Mouse (Mus musculus) myocyte (in vitro differentiated cells): ENCODE measurements around the gene Mbd3. TPM values are rescaled to one million over a fixed set of nuclear protein-coding genes. Genes with fewer than 3 reads are reported as not detected.

Experiments
- H3K27me3 ChIP-seq: one replicate; pipeline ENCODE4 v1.6.1; 2011; ENCODE audit not compliant: control insufficient read depth, insufficient read depth, insufficient read length
- H3K36me3 ChIP-seq: one replicate; pipeline ENCODE4 v1.6.1; 2011; ENCODE audit not compliant: control insufficient read depth, insufficient read depth
- H3K4me2 ChIP-seq: one replicate; pipeline ENCODE4 v1.6.1; 2011; ENCODE audit warnings: low read depth, control low read depth
- H3K4me3 ChIP-seq: one replicate; pipeline ENCODE4 v1.5.1; 2011; ENCODE audit warnings: mild to moderate bottlenecking, control low read depth, moderate library complexity
- H3K79me2 ChIP-seq: one replicate; pipeline ENCODE4 v1.6.1; 2011; ENCODE audit not compliant: control insufficient read depth, insufficient read depth
- H3ac ChIP-seq: one replicate; pipeline ENCODE4 v1.6.1; 2011; ENCODE audit not compliant: control insufficient read depth, insufficient read length
- CEBPB ChIP-seq: IDR thresholded peaks from 2 replicates; pipeline ENCODE4 v1.6.1; 2011; ENCODE audit warnings: mild to moderate bottlenecking, moderate library complexity; ENCODE audit not compliant: poor library complexity, insufficient read depth, severe bottlenecking
- E2F4 ChIP-seq: IDR thresholded peaks from one replicate; pipeline ENCODE4 v1.6.1; 2011; ENCODE audit warnings: mild to moderate bottlenecking, control low read depth, moderate library complexity; ENCODE audit not compliant: insufficient read depth
- MAX ChIP-seq: IDR thresholded peaks from one replicate; pipeline ENCODE4 v1.6.1; 2011; ENCODE audit warnings: low read depth, mild to moderate bottlenecking, control low read depth
- MYOD1 ChIP-seq, 3 experiments: IDR thresholded peaks; one replicate each; pipeline ENCODE4 v1.6.1; 2011; ENCODE audit warnings: control low read depth in 2 of 3, low read depth in 2 of 3, mild to moderate bottlenecking in 2 of 3, moderate library complexity in 1 of 3; ENCODE audit not compliant: insufficient read length in 2 of 3, control insufficient read depth in 1 of 3
- MYOG ChIP-seq, 3 experiments: IDR thresholded peaks; one replicate each; pipeline ENCODE4 v1.6.1; 2011; ENCODE audit warnings: control low read depth in 2 of 3, low read depth in 2 of 3, mild to moderate bottlenecking in 2 of 3; ENCODE audit not compliant: insufficient read length in 2 of 3, control insufficient read depth in 1 of 3, insufficient read depth in 1 of 3
- POLR2A ChIP-seq: IDR thresholded peaks from one replicate; pipeline ENCODE4 v1.6.1; 2011; ENCODE audit warnings: low read depth, mild to moderate bottlenecking, control low read depth, moderate library complexity; ENCODE audit not compliant: insufficient read length
- POLR2AphosphoS2 ChIP-seq: IDR thresholded peaks from one replicate; pipeline ENCODE4 v1.6.1; 2011; ENCODE audit warnings: low read depth, control low read depth; ENCODE audit not compliant: insufficient read length
- REST ChIP-seq: IDR thresholded peaks from one replicate; pipeline ENCODE4 v1.6.1; 2011; ENCODE audit warnings: mild to moderate bottlenecking, control low read depth, moderate library complexity; ENCODE audit not compliant: insufficient read depth, insufficient read length
- SRF ChIP-seq: IDR thresholded peaks from one replicate; pipeline ENCODE4 v1.6.1; 2011; ENCODE audit warnings: low read depth; ENCODE audit not compliant: control insufficient read depth, insufficient read length
- TCF12 ChIP-seq: IDR thresholded peaks from one replicate; pipeline ENCODE4 v1.6.1; 2011; ENCODE audit warnings: mild to moderate bottlenecking, control low read depth; ENCODE audit not compliant: poor library complexity, insufficient read depth, severe bottlenecking
- TCF3 ChIP-seq: IDR thresholded peaks from one replicate; pipeline ENCODE4 v1.6.1; 2011; ENCODE audit warnings: low read depth, control low read depth; ENCODE audit not compliant: insufficient read length
- USF1 ChIP-seq: IDR thresholded peaks from one replicate; pipeline ENCODE4 v1.6.1; 2011; ENCODE audit warnings: low read depth, mild to moderate bottlenecking, control low read depth, moderate library complexity
- polyA plus RNA-seq: library from polyadenylated mRNA; unstranded; fragments of >200 nt; fragmentation: generic; extraction: Trizol; gene quantifications from one replicate; pipeline ENCODE4 v1.2.1, GENCODE M21; 2012; ENCODE audit warnings: missing spikeins

Mbd3 gene
- polyA plus RNA-seq, 1 experiment, result 190 TPM

- no peak for TF ChIP-seq E2F4
- TF ChIP-seq TCF3, result no peak
- no peak for TF ChIP-seq USF1
- no peak for TF ChIP-seq CEBPB
- TF ChIP-seq SRF, result no peak
- no peak for TF ChIP-seq REST
- TF ChIP-seq MAX, result no peak
- TF ChIP-seq POLR2AphosphoS2, result no peak
- TF ChIP-seq MYOD1 (IDR thresholded peaks at IDR 0.05; ENCODE audit: control insufficient read depth in 1 of 3, insufficient read length in 2 of 3, low read depth in 2 of 3), result no peak
- TF ChIP-seq MYOG (IDR thresholded peaks at IDR 0.05; ENCODE audit: control insufficient read depth in 1 of 3, insufficient read depth in 1 of 3, insufficient read length in 2 of 3, low read depth in 2 of 3), result no peak
- TF ChIP-seq TCF12, result no peak
- no peak for TF ChIP-seq POLR2A
These were observed 44.4 kb upstream of the Mbd3 start for GRCm38 (mm10) chr10:80443575-80444278.

GRCm38 (mm10) chr10:80442989-80443388 lies 43.6 kb upstream of the Mbd3 start:
- no peaks in the 10 kb centered on the region for H3K79me2 ChIP-seq
- no peak overlapping the region for H3K4me2 ChIP-seq
- no peaks in the 10 kb centered on the region for H3K36me3 ChIP-seq
- no peak overlapping the region for H3K4me3 ChIP-seq
- peaks cover 10% of the 10 kb centered on the region for H3K27me3 ChIP-seq
- TF ChIP-seq USF1 (no peak), MYOG (IDR thresholded peaks at IDR 0.05; ENCODE audit: control insufficient read depth in 1 of 3, insufficient read depth in 1 of 3, insufficient read length in 2 of 3, low read depth in 2 of 3) (no peak), E2F4 (no peak), SRF (no peak), POLR2AphosphoS2 (no peak), MYOD1 (IDR thresholded peaks at IDR 0.05; ENCODE audit: control insufficient read depth in 1 of 3, insufficient read length in 2 of 3, low read depth in 2 of 3) (no peak), MAX (no peak)
- no peak overlapping the region for H3ac ChIP-seq

More at GRCm38 (mm10) chr10:80443575-80444278, 44.4 kb upstream of the Mbd3 start:
- peaks cover 15% of the 10 kb centered on the region for H3K27me3 ChIP-seq
- H3K4me2 ChIP-seq, result no peak overlapping the region
- H3K79me2 ChIP-seq, result no peaks in the 10 kb centered on the region
- no peak overlapping the region for H3K4me3 ChIP-seq
- H3ac ChIP-seq, result no peak overlapping the region
- no peaks in the 10 kb centered on the region for H3K36me3 ChIP-seq

GRCm38 (mm10) chr10:80441598-80441997 lies 42.2 kb upstream of the Mbd3 start:
- no peaks in the 10 kb centered on the region for H3K27me3 ChIP-seq

GRCm38 (mm10) chr10:80440031-80440430 lies 40.7 kb upstream of the Mbd3 start:
- Histone ChIP-seq H3K4me3 (no peak overlapping the region), H3K4me2 (no peak overlapping the region), H3ac (no peak overlapping the region), H3K79me2 (no peaks in the 10 kb centered on the region), H3K36me3 (no peaks in the 10 kb centered on the region), H3K27me3 (no peaks in the 10 kb centered on the region)
- TF ChIP-seq TCF3, result no peak
- no peak for TF ChIP-seq MYOD1 (IDR thresholded peaks at IDR 0.05; ENCODE audit: control insufficient read depth in 1 of 3, insufficient read length in 2 of 3, low read depth in 2 of 3)
- no peak for TF ChIP-seq REST
- no peak for TF ChIP-seq POLR2AphosphoS2
- no peak for TF ChIP-seq SRF
- no peak for TF ChIP-seq E2F4
- no peak for TF ChIP-seq TCF12
- TF ChIP-seq MYOG (IDR thresholded peaks at IDR 0.05; ENCODE audit: control insufficient read depth in 1 of 3, insufficient read depth in 1 of 3, insufficient read length in 2 of 3, low read depth in 2 of 3), result no peak
- no peak for TF ChIP-seq POLR2A
- TF ChIP-seq MAX, result no peak
- no peak for TF ChIP-seq CEBPB
- TF ChIP-seq USF1, result no peak

More at GRCm38 (mm10) chr10:80441598-80441997, 42.2 kb upstream of the Mbd3 start:
- no peak for TF ChIP-seq POLR2AphosphoS2
- TF ChIP-seq E2F4, result no peak
- TF ChIP-seq TCF12, result no peak
- no peak for TF ChIP-seq SRF
- TF ChIP-seq USF1, result no peak
- TF ChIP-seq MYOG (IDR thresholded peaks at IDR 0.05; ENCODE audit: control insufficient read depth in 1 of 3, insufficient read depth in 1 of 3, insufficient read length in 2 of 3, low read depth in 2 of 3), result no peak
- no peak for TF ChIP-seq CEBPB
- TF ChIP-seq REST, result no peak
- no peak for TF ChIP-seq TCF3
- no peak for TF ChIP-seq POLR2A
- no peak for TF ChIP-seq MAX
- TF ChIP-seq MYOD1 (IDR thresholded peaks at IDR 0.05; ENCODE audit: control insufficient read depth in 1 of 3, insufficient read length in 2 of 3, low read depth in 2 of 3), result no peak
- H3ac ChIP-seq, result no peak overlapping the region
- no peaks in the 10 kb centered on the region for H3K79me2 ChIP-seq
- H3K36me3 ChIP-seq, result no peaks in the 10 kb centered on the region
- H3K4me3 ChIP-seq, result no peak overlapping the region
- no peak overlapping the region for H3K4me2 ChIP-seq

GRCm38 (mm10) chr10:80437973-80438372 lies 38.6 kb upstream of the Mbd3 start:
- Histone ChIP-seq H3K36me3 (no peaks in the 10 kb centered on the region), H3K4me2 (no peak overlapping the region), H3ac (no peak overlapping the region), H3K27me3 (no peaks in the 10 kb centered on the region), H3K79me2 (peaks cover 4% of the 10 kb centered on the region), H3K4me3 (no peak overlapping the region)
- TF ChIP-seq MYOG (IDR thresholded peaks at IDR 0.05; ENCODE audit: control insufficient read depth in 1 of 3, insufficient read depth in 1 of 3, insufficient read length in 2 of 3, low read depth in 2 of 3) (no peak), TCF12 (no peak), CEBPB (no peak), E2F4 (no peak), TCF3 (no peak), SRF (no peak), USF1 (no peak), MAX (no peak), POLR2A (no peak), POLR2AphosphoS2 (no peak), MYOD1 (IDR thresholded peaks at IDR 0.05; ENCODE audit: control insufficient read depth in 1 of 3, insufficient read length in 2 of 3, low read depth in 2 of 3) (no peak), REST (no peak)
